Mouse (Mus musculus): Measurements from ENCODE around the gene Gpatch4.

DNA sequence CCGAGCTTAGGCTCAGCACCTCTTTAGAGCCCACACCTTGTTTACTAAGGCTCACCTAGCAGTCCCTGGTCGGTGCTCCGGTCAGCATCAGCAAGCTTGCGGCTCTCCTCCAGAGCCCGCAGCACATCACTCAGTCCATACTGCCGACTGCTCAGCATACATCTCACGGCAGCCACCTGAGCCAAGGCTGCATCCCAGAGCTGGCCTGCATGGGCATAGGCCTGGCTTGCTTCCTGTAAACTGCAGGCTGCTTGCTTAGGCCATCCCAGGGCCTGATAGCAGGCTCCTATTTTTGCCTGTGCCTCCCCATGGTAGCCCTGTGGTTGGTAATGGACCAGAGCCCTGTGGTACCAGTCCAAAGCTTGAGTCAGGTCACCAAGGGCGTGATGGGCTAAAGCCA lies 31.9 kb downstream of the Gpatch4 start:
- no peak for TF ChIP-seq CEBPB (IDR thresholded peaks at IDR 0.05; ENCODE audit: insufficient read depth, poor library complexity, severe bottlenecking)
- TF ChIP-seq POLR2AphosphoS2 (IDR thresholded peaks at IDR 0.05; ENCODE audit: insufficient read length, low read depth), result no peak
- no peak for TF ChIP-seq MYOD1 (IDR thresholded peaks at IDR 0.05; ENCODE audit: control insufficient read depth in 1 of 3, insufficient read length in 2 of 3, low read depth in 2 of 3)
- TF ChIP-seq E2F4 (IDR thresholded peaks at IDR 0.05; ENCODE audit: insufficient read depth), result no peak
- no peak for TF ChIP-seq POLR2A (IDR thresholded peaks at IDR 0.05; ENCODE audit: insufficient read length, low read depth)
- TF ChIP-seq USF1 (IDR thresholded peaks at IDR 0.05; ENCODE audit: low read depth), result no peak
- no peak for TF ChIP-seq MAX (IDR thresholded peaks at IDR 0.05; ENCODE audit: low read depth)
- TF ChIP-seq TCF12 (IDR thresholded peaks at IDR 0.05; ENCODE audit: insufficient read depth, poor library complexity, severe bottlenecking), result no peak
- TF ChIP-seq MYOG (IDR thresholded peaks at IDR 0.05; ENCODE audit: control insufficient read depth in 1 of 3, insufficient read depth in 1 of 3, insufficient read length in 2 of 3, low read depth in 2 of 3), result no peak
- no peak for TF ChIP-seq SRF (IDR thresholded peaks at IDR 0.05; ENCODE audit: control insufficient read depth, insufficient read length, low read depth)
- TF ChIP-seq REST (IDR thresholded peaks at IDR 0.05; ENCODE audit: insufficient read depth, insufficient read length), result no peak
- TF ChIP-seq TCF3 (IDR thresholded peaks at IDR 0.05; ENCODE audit: insufficient read length, low read depth), result no peak

Measured in myocyte (in vitro differentiated cells).